Comparison of ENCODE assay signal across 8 mouse cellular contexts in genomic region chr14:30479361-30479948, GRCm38 (mm10). TPM values are rescaled to one million over a fixed set of nuclear protein-coding genes. Genes with fewer than 3 reads are reported as not detected.
DNase-seq lines count a peak whose midpoint lies in the region; ATAC-seq lines count a peak whose summit lies in the region.

Gene Dcp1a, plus strand, starts transcription at chr14:30479535.

- H3K4me2 ChIP-seq in lung, embryonic 16.5 days (ENCODE audit: low read depth, low read length): peak within 1 kb of the TSS; percentile 77

- no peaks in the 10 kb centered on the region for H3K27me3 ChIP-seq in lung, embryonic 16.5 days (ENCODE audit: control insufficient read depth, insufficient read depth, low read depth, low read length)

- H3K4me1 ChIP-seq in lung, embryonic 16.5 days (replicated peaks; ENCODE audit: control insufficient read depth, insufficient read depth, low read length): peaks cover 3% of the 10 kb centered on the region; the same call in 1 of the 2 replicates

- peak; percentile 94 for DNase-seq in MEL-GATA-1-ER (ENCODE audit: extremely low read depth, low read depth)
- DNase-seq in cerebellum, adult 8-10 months: peak; percentile 97
- peak; percentile 97 for DNase-seq in forelimb bud, embryonic 11.5 days (ENCODE audit: low read depth, low spot score)
- DNase-seq in layer of hippocampus, adult 9-10 months (ENCODE audit: low spot score): peak; percentile 91
- peak; percentile 86 for DNase-seq in ovary, postnatal 10 days (ENCODE audit: low spot score)
- peak; percentile 94 for DNase-seq in thymus, postnatal 10 days (ENCODE audit: low spot score in 2 of 2)

- peaks cover 12% of the 10 kb centered on the region for H3K36me3 ChIP-seq in lung, embryonic 16.5 days (ENCODE audit: control insufficient read depth, insufficient read depth, low read length)

- peak within 1 kb of the TSS; percentile 87 for H3K4me3 ChIP-seq in lung, embryonic 16.5 days (ENCODE audit: low read length)

- WGBS in lung, embryonic 16.5 days: under 1% methylated on average over 39 of the region's 39 CpGs

- peak within 1 kb of the TSS; percentile 95 for H3K9ac ChIP-seq in lung, embryonic 16.5 days (ENCODE audit: low read length)

- peak; percentile 100 for ATAC-seq in hematopoietic stem cell, adult 5-6 weeks (replicated peaks in 1 of 2; ENCODE audit: insufficient read depth in 1 of 2, low FRiP score in 2 of 2, low TSS enrichment in 1 of 2, low read depth in 1 of 2, poor library complexity in 2 of 2, severe bottlenecking in 2 of 2)
- peak; percentile 99 for ATAC-seq in lung, embryonic 16.5 days (ENCODE audit: low read depth)

- no peaks in the 10 kb centered on the region for H3K9me3 ChIP-seq in lung, embryonic 16.5 days (ENCODE audit: control insufficient read depth, low read length)

- peak within 1 kb of the TSS; percentile 63; the same call in 1 of the 2 replicates for H3K27ac ChIP-seq in lung, embryonic 16.5 days (ENCODE audit: low read length)

RNA-seq across cellular contexts. Expression of gene Dcp1a, which starts in this region (rescaled TPM):
- total RNA-seq in hematopoietic stem cell, adult 5-6 weeks (2017): 28.6 and 34.5 TPM in 2 replicates
- polyA plus RNA-seq in lung, embryonic 16.5 days (2015; fragmentation: Nextera tagmentation; extraction: Ambion mirVana): 24.8 and 25.5 TPM in 2 replicates

Comparison
In these comparisons a context has a peak if more than half of its experiments do, and no peak if none do; other contexts are left out.
1. Peak in every context shown above with its lines: DNase-seq, ATAC-seq, H3K4me3 ChIP-seq and H3K27ac ChIP-seq.